Mouse (Mus musculus) heart, embryonic 14.5 days (tissue): ENCODE measurements around the gene Ramp1. TPM values are rescaled to one million over a fixed set of nuclear protein-coding genes. Genes with fewer than 3 reads are reported as not detected.

Experiments
- ATAC-seq: fragments of 200-750 bp; cut with Nextera tagmentation; 2 replicates; pipeline ENCODE4 v1.8.0; 2017; ENCODE audit warnings: low read depth, moderate TSS enrichment; ENCODE audit not compliant: insufficient number of reproducible peaks, insufficient read depth, low FRiP score
- H3K27ac ChIP-seq, 2 experiments: fragments of 200-500 bp in 1 of 2; fragments of 300-500 bp in 1 of 2; sonication (generic) in 1 of 2; replicated peaks in 1 of 2; 2 replicates each; pipeline ENCODE4 v1.5.1; 2012 to 2014; ENCODE audit warnings: low read depth in 2 of 2, low read length in 2 of 2, control low read depth in 1 of 2, mild to moderate bottlenecking in 1 of 2, mixed read lengths in 1 of 2; ENCODE audit not compliant: control insufficient read depth in 1 of 2, insufficient read depth in 1 of 2
- H3K27me3 ChIP-seq: fragments of 300-500 bp; sonication (generic); 2 replicates; pipeline ENCODE4 v1.6.1; 2014; ENCODE audit warnings: mild to moderate bottlenecking, low read length, control low read depth; ENCODE audit not compliant: control insufficient read depth, insufficient read depth
- H3K36me3 ChIP-seq: fragments of 300-500 bp; sonication (generic); 2 replicates; pipeline ENCODE4 v1.6.1; 2014; ENCODE audit warnings: mild to moderate bottlenecking, control low read depth, low read length, mixed read lengths; ENCODE audit not compliant: control insufficient read depth, insufficient read depth
- H3K4me1 ChIP-seq, 2 experiments: fragments of 200-500 bp in 1 of 2; fragments of 300-500 bp in 1 of 2; sonication (generic) in 1 of 2; 2 replicates each; pipeline ENCODE4 v1.6.1; 2012 to 2014; ENCODE audit warnings: low read length in 2 of 2, control low read depth in 1 of 2, mixed read lengths in 1 of 2; ENCODE audit not compliant: control insufficient read depth in 2 of 2, insufficient read depth in 2 of 2
- H3K4me2 ChIP-seq: fragments of 300-500 bp; sonication (generic); 2 replicates; pipeline ENCODE4 v1.6.1; 2014; ENCODE audit warnings: mild to moderate bottlenecking, low read length
- H3K4me3 ChIP-seq, 2 experiments: fragments of 200-500 bp in 1 of 2; fragments of 300-500 bp in 1 of 2; sonication (generic) in 1 of 2; 2 replicates each; pipeline ENCODE4 v1.5.1; 2012 to 2014; ENCODE audit warnings: low read length in 2 of 2, mild to moderate bottlenecking in 2 of 2, control low read depth in 1 of 2, low read depth in 1 of 2, moderate library complexity in 1 of 2; ENCODE audit not compliant: control insufficient read depth in 1 of 2, insufficient read depth in 1 of 2
- H3K9ac ChIP-seq: fragments of 300-500 bp; sonication (generic); 2 replicates; pipeline ENCODE4 v1.6.1; 2014; ENCODE audit warnings: mild to moderate bottlenecking, low read length
- H3K9me3 ChIP-seq: fragments of 300-500 bp; sonication (generic); 2 replicates; pipeline ENCODE4 v1.6.1; 2016; ENCODE audit warnings: low read length, control low read depth; ENCODE audit not compliant: control insufficient read depth
- WGBS: fragments of 180-500 bp; shearing (Covaris S2); extraction: QIAGEN DNeasy Blood & Tissue Kit; methylation state at CpG from one replicate; pipeline ENCODE4 v1.1.7; 2014; 5-methylcytosine and 5-hydroxymethylcytosine counted together
- polyA plus RNA-seq: library from polyadenylated mRNA; unstranded; fragments of >200 nt; fragmentation: Nextera tagmentation; extraction: Ambion mirVana; gene quantifications from 2 replicates; pipeline ENCODE4 v1.2.1, GENCODE M21; 2014

Gene Ramp1
- polyA plus RNA-seq, 1 experiment from 2014 or later, result 55.9 TPM

DNA sequence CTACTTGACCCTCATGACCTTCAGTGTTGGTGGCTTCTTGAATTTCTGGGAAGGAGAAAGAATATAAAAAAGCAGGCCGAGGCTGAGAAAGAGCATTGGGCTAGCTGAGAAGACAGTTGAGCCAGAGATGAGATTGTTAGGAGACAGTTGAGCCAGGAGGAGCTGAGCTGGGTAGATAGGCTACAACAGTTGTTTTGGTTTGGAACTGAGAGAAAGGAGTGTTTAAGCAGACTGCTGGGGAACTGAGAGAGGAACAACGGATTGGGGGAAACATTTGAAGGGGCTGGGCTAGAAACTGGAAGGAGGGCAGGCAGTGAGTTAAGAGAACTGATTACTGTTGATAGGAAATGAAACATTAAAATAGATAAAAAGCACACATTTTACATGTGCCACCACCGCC is 3.6 kb upstream of the Ramp1 start:
- no peak overlapping the region for H3K9ac ChIP-seq
- WGBS, result 65% methylated on average over 3 of the region's 3 CpGs
- H3K4me1 ChIP-seq, result peaks cover 9 to 14% of the 10 kb centered on the region in 2 experiments; a peak in 3 of 4 replicates
- no peak overlapping the region for H3K4me3 ChIP-seq
- ATAC-seq, result no peak
- H3K4me2 ChIP-seq, result no peak overlapping the region
- no peaks in the 10 kb centered on the region for H3K36me3 ChIP-seq
- H3K27ac ChIP-seq, result no peak overlapping the region
- H3K9me3 ChIP-seq, result peaks cover 4% of the 10 kb centered on the region; the same call in 1 of the 2 replicates
- no peaks in the 10 kb centered on the region for H3K27me3 ChIP-seq

GRCm38 (mm10) chr1:91176871-91177270 is 2.8 kb upstream of the Ramp1 start:
- Histone ChIP-seq H3K4me1 (peaks cover 16% of the 10 kb centered on the region in 2 experiments; a peak in 3 of 4 replicates), H3K9me3 (peaks cover 4% of the 10 kb centered on the region; the same call in 1 of the 2 replicates), H3K9ac (no peak overlapping the region), H3K4me2 (no peak overlapping the region), H3K36me3 (no peaks in the 10 kb centered on the region), H3K27me3 (no peaks in the 10 kb centered on the region), H3K4me3 (no peak overlapping the region), H3K27ac (no peak overlapping the region)
- WGBS, result 48% methylated on average over 4 of the region's 4 CpGs
- ATAC-seq, result no peak

DNA sequence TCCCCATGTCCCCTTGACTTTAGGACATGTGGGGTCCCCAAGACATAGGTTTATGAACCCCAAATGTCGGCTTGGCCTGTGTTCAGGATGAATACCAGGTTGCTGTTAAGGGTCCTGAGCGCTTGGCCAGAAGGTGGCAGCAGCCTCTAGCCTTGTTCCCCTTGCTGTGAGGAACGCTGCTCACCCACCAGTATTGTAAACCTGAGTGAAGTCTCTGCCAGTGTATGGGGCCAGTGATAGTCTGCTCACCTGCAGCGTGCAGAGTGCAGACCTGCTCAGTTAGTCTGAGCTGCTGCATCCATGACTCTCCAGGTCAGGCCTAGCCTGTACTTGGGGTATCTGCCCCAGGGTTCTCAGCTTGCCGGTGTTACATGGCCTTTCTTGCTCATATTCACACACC is 536 bp upstream of the Ramp1 start:
- Histone ChIP-seq H3K36me3 (no peaks in the 10 kb centered on the region), H3K4me3 (no peak overlapping the region), H3K9ac (peak overlapping the region; percentile 84; the same call in 1 of the 2 replicates), H3K4me1 (peaks cover 21 to 22% of the 10 kb centered on the region in 2 experiments; a peak in 3 of 4 replicates), H3K9me3 (no peaks in the 10 kb centered on the region), H3K27ac (no peak overlapping the region), H3K4me2 (peak overlapping the region; percentile 85), H3K27me3 (no peaks in the 10 kb centered on the region)
- 30% methylated on average over 5 of the region's 5 CpGs for WGBS
- ATAC-seq, result peak; percentile 54; the same call in 1 of the 2 replicates

GRCm38 (mm10) chr1:91180174-91180565 is 548 bp downstream of the Ramp1 start:
- WGBS, result 4% methylated on average over 14 of the region's 14 CpGs
- H3K36me3 ChIP-seq, result no peaks in the 10 kb centered on the region
- H3K4me1 ChIP-seq, result peaks cover 21 to 22% of the 10 kb centered on the region in 2 experiments; a peak in 3 of 4 replicates
- H3K9me3 ChIP-seq, result no peaks in the 10 kb centered on the region
- peak overlapping the region; percentile 85 for H3K4me2 ChIP-seq
- ATAC-seq, result no peak
- H3K27me3 ChIP-seq, result no peaks in the 10 kb centered on the region
- peak overlapping the region; percentile 52 to 61 for H3K4me3 ChIP-seq
- H3K27ac ChIP-seq, result peak overlapping the region; percentile 25 to 32; a peak in 2 of 4 replicates
- peak overlapping the region; percentile 84 for H3K9ac ChIP-seq

DNA sequence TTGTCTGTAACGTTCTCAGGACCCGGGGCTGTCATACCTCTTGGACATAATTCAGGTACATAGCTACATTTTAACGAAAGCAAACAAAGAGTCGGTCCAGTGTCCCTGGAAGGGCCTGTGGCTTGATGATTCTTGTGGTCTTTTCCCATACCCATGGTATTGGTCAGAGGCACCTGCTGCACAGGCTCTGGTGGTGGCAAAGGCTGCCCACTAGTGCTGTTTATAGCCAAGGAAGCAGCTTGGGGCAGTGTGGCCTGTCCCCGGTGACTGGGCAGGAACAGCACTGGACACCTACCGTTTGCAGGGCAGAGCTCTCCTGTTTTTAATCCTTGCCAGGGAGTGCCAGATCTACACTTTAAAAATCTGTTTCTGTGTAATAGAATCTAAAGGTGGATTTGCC is 1.1 kb downstream of the Ramp1 start:
- Histone ChIP-seq H3K4me3 (peak overlapping the region; percentile 52 to 61; a peak in 3 of 4 replicates), H3K27me3 (no peaks in the 10 kb centered on the region), H3K9ac (peak overlapping the region; percentile 84; the same call in 1 of the 2 replicates), H3K36me3 (no peaks in the 10 kb centered on the region), H3K4me2 (peak overlapping the region; percentile 85), H3K27ac (no peak overlapping the region), H3K9me3 (no peaks in the 10 kb centered on the region), H3K4me1 (peaks cover 21 to 22% of the 10 kb centered on the region in 2 experiments; a peak in 3 of 4 replicates)
- 59% methylated on average over 6 of the region's 6 CpGs for WGBS
- ATAC-seq, result no peak

- H3K36me3 ChIP-seq, result peaks cover 1% of the 10 kb centered on the region; the same call in 1 of the 2 replicates
- no peak overlapping the region for H3K4me3 ChIP-seq
- ATAC-seq, result no peak
- peak overlapping the region; percentile 85 for H3K4me2 ChIP-seq
- no peak overlapping the region for H3K9ac ChIP-seq
- peaks cover 21 to 22% of the 10 kb centered on the region in 2 experiments; a peak in 3 of 4 replicates for H3K4me1 ChIP-seq
- H3K27me3 ChIP-seq, result no peaks in the 10 kb centered on the region
- WGBS, result 61% methylated on average over 5 of the region's 5 CpGs
- no peak overlapping the region for H3K27ac ChIP-seq
- 0 out of 2 replicates have a peak, but pooled peaks cover 1% of the 10 kb centered on the region for H3K9me3 ChIP-seq
Observed at GRCm38 (mm10) chr1:91181261-91181660, 1.6 kb downstream of the Ramp1 start.

DNA sequence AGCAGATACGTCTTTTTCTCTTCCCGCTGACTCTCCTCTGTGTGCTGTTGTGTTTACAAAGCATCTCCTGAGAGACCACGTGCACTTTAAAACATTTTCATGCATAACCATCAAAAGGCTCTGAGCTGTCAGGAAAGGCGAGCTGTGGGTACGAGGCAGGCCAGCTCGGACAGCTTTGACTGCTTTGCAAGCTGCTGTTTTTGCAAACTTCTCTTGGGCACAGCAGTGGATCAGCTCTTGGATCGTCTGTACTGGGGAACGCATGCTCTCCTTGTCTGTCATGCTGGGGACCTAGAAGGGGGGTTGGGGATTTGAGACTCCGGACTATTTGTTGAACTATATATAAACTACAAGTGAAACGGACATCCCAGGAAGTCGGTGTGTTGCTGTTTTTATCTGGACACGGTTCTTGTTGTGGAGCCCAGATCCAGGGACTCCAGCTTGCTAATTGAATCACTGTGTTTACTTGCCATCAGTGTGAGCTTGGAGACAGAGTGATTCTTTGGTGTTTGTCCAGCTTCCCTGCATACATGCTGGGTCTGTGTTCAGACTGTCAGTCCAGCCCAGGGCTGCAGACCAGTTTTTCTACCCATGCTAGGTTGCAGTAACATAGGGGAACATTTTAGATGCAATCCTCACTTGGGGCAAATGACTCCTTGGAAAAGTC is 2.3 kb downstream of the Ramp1 start:
- Histone ChIP-seq H3K9ac (no peak overlapping the region; the same call in 1 of the 2 replicates), H3K9me3 (0 out of 2 replicates have a peak, but pooled peaks cover 3% of the 10 kb centered on the region), H3K4me3 (0 out of 4 replicates have a peak overlapping the region, but pooled peaks of 1 of the 2 experiments have one; percentile 5), H3K27me3 (no peaks in the 10 kb centered on the region), H3K36me3 (peaks cover 3% of the 10 kb centered on the region; the same call in 1 of the 2 replicates), H3K4me2 (peak overlapping the region; percentile 85), H3K4me1 (peaks cover 19 to 22% of the 10 kb centered on the region in 2 experiments; a peak in 3 of 4 replicates), H3K27ac (peak overlapping the region; percentile 6 to 14; a peak in 1 of 4 replicates)
- no peak for ATAC-seq
- WGBS, result 23% methylated on average over 12 of the region's 12 CpGs
